Mouse (Mus musculus): Measurements from ENCODE around the gene Rora. TPM values are rescaled to one million over a fixed set of nuclear protein-coding genes. Genes with fewer than 3 reads are reported as not detected.

Rora gene
- 10.5 and 14.2 TPM in 2 replicates for polyA plus RNA-seq (2012; rRNA removed; ENCODE audit: low replicate concordance)

GRCm38 (mm10) chr9:68653211-68654038 is at the start of gene Rora:
Gene Rora (plus strand): TSS chr9:68653786.

GRCm38 (mm10) chr9:69397760-69398452 is 744.3 kb downstream of the Rora start, which contains the start of gene Ice2:
Gene Ice2 (plus strand): TSS chr9:69397906.

